Mouse (Mus musculus) inflammation-experienced regulatory T-cells, adult 6 months (primary cell): ENCODE measurements around the gene Myh7. TPM values are rescaled to one million over a fixed set of nuclear protein-coding genes. Genes with fewer than 3 reads are reported as not detected.
"Not testable (repeated sequence)": the region's sequence is repeated elsewhere in the genome, so short reads cannot be mapped to it uniquely, and the experiment has no call there.

ENCODE experiments used
- ATAC-seq: one replicate; pipeline ENCODE4 v1.8.0; 2017
- polyA plus RNA-seq, 3 experiments: library from polyadenylated mRNA; unstranded; fragments of 100-300 nt; shearing (Covaris generic); gene quantifications; one replicate each; pipeline ENCODE4 v1.2.1; 2017

Myh7 gene
- polyA plus RNA-seq, 3 experiments from 2014 or later: not detected

DNA sequence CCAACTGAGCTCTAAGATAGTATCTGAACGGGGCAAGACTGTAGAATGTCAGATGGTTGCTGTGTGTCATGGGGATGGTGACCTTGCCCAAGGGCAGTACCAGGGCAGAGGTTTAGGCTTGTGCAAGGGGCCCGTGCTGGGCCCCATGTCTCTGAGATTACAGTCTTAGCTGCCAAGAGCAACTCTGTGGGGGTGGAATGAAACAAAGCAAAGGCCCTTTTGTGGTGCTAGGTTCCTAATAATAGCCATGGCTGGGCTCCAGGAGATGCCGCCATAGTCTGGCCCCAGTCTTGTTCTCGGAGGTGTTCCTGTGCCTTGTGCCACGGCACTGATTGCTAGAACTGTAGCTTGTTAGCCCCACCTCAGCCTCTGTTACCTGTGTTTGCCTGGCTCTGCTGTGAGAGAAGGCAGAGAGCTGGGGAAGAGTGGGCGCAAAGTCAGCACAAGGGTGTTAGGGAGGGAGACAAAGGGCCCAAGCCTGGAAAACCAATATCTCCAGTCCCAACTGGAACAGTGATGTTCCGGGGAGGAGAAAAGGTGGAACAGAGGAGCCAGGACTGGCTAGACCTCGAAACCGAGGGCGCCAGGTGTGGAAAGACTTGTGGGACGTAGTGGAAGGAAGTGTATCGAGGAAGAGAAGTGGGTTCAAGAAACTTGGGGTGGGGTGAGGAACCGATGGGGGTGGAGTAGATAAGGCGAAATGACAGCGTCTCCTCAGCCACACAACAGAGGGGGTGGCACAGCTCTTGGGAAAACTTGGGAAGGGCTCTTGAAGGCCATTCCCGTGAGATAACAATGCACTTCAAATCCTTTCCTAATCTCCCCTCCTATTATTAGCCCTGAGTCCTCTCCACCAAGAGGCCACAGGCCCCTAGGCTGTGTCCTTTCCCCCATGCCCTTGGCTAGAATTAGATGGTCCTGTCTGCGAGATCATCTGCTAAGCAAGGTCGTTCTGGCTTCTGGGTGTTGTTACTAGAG, 9.7 kb upstream of the Myh7 start:
- ATAC-seq: no peak

- no peak for ATAC-seq
Measured at GRCm38 (mm10) chr14:55002687-55003120, 8.3 kb upstream of the Myh7 start.

DNA sequence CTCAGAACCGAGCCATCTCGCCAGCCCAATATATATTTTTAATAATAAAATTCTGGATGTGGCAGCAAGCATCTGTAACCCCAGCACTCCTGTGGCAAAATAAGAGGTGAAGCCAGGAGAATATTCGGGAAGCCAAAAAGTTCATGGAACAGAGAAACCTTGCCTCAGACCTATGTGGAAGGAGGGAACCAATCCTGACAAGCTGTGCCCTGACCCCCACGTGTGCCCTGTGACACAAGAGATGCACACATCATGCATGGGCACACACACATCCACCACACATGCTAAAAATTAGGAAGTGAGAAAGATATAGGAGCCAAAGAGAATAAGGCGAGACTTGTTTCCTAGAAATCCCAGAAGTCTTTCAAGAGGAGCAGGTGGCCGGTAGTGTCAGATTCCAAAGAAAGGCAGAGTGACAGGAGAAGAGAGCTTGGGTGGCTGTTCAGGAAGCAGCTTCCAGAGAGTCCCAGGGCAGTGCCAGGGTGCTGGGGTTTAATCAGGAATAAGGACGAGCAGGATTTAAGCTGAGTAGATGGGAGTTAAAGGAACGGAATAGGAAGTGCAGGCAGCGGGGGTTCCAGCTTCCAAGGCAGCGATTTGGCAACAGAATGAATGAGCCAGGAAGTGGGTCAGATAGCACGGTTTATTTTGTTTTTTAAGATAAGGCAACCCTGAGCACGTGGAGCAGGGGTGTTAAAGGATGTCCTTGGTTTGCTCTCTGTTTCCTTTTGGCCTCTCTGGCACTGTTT, 7.7 kb upstream of the Myh7 start:
- no peak for ATAC-seq

DNA sequence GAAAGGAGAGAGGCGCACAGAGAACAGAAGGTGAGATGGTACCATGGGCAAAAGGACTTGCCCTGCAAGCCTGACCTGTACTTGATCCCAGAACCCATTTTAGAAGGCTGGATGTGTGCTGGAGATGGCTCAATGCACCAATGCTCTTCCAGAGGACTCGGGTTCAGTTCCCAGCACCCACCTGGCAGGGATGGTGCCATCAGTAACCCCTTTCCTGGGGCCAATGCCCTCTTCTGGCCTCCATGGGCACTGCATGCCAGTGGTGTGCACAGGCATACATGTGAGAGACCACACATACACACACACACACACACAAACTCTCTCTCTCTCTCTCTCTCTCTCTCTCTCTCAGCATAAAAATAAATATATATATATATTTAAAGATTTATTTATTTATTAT, 7.0 kb upstream of the Myh7 start:
- no peak for ATAC-seq

- no peak for ATAC-seq
Measured at GRCm38 (mm10) chr14:55000814-55001213, 6.4 kb upstream of the Myh7 start.

- ATAC-seq: not testable (repeated sequence)
Measured at GRCm38 (mm10) chr14:54999868-55000267, 5.4 kb upstream of the Myh7 start.

DNA sequence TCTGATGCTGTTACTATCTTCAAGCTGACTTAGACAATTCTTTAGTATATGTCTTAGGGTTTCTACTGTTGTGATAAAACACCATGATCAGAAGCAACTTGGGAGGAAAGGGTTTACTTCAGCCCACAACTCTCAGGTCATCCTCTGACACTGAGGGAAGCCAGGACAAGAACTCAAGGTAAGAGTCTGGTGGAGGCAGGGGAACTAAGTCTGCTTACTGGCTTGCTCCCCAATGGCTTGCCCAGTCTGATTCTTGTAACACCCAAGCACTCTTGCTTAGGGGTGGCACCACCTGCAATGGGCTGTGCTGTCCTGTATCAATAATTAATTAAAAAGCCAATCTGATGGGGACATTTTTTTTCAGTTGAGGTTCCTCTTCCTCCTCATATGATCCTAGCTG, 4.3 kb upstream of the Myh7 start:
- no peak for ATAC-seq

DNA sequence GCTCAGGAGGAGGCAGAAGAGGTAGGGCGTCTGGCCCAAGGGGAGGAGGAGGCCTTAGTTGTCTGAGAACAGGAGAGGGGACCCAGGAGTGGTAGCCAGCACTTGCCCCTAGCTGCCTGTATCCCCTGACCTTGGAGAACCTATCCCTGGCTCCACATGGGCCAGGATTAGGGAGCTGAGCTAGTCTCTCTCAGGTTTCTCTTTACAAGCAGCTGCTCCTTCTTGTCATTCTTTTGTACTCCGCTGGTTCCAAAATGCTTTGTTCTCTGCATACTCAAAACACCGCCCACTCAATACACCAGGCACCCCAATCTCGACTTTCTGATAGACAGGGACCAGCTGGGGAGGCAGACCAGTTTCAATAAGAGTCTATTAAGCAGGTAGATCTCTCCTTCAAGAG, 2.9 kb upstream of the Myh7 start:
- no peak for ATAC-seq

GRCm38 (mm10) chr14:54996793-54997192, 2.4 kb upstream of the Myh7 start:
- ATAC-seq: no peak

DNA sequence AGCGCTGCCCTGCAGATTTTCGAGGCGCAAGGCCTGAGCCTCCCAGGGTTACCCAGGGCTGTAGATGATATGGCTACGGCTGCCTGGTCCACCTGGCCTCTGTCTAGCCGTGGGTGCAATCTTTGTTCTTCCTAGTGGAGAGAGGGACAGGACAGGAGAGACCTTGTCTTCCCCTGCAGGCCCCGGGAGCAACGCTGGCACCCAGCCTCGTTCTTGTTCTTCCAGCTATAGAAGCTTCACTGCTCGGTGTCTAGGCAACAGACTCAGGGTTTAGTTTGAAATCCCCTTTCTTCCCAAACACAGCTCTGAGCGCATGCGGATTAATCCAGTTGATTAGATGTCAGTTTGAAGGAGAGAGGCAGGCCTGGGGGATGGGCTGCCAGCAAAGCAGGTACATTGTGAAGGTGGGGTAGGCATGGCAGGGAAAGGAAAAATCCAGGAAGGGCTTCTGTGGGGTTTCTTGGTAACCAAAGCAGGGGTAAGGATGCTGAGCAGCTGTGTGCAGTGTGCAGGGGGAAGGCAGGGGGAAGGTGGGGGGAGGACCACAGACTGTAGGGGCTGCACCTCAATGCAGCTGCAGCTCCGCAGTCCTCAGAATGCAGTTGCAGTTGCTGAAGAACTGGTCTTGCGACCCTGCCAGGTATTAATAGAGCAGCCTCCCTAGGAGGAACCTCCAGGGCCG, 1.2 kb upstream of the Myh7 start:
- no peak for ATAC-seq

- no peak for ATAC-seq
Measured at GRCm38 (mm10) chr14:54994869-54995186, 402 bp upstream of the Myh7 start.

GRCm38 (mm10) chr14:54993636-54994035, 790 bp downstream of the Myh7 start:
- ATAC-seq: no peak

DNA sequence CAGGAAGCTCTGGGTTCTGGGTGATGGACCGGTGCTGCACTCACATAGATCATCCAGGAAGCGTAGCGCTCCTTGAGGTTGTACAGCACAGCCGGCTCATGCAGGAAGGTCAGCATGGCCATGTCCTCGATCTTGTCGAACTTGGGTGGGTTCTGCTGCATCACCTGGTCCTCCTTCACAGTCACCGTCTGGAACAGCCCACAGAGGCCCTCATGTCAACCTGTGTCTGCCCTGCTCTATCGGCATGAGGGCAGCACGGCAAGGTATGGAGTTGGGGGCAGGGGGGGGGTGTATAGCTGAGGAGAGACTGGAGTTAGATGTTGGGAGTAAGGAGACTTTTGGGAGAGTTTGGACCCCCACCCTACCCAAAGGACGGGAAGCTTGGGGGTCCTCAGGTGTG, 2.2 kb downstream of the Myh7 start:
- no peak for ATAC-seq

DNA sequence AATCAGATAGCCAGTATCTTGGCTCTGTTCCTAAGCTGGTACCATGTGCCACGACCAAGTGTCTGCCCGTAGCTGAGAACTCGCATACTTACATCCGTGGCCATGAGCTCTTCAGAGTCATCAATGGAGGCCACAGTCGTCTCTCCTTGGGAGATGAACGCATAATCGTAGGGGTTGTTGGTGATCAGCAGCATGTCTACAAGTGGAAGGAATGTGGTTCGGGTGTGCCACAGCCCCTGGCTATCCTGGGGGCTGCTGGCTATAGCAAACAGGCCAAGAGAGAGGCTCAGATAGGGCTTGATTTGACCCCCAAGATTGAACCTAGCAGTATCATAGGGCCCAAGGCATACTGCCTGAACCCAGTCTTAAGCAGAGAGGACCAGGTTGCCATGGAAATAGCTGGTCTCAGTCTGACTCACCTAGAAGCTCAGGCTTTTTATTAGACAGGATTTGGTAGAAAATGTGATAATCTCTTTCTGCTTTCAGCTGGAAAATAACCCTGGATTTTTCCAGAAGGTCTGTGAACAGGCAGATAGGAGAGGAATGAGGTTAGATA, 4.5 kb downstream of the Myh7 start:
- no peak for ATAC-seq

DNA sequence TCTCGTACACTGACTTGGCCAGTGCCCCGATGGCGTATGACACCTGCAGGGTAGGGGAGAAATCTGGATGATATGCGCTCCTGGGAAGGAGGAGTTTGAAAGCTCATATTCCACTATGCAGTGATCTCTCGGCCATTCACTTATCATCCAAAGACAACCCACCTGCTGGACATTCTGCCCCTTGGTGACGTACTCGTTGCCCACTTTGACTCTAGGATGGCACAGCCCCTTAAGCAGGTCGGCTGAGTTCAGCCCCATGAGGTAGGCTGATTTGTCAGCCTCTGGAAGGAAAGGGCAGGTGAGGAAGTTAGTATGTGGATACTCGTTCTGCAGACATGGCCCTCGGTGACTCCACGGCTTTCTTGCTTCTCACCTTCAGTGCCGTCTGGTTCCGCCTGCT, 5.5 kb downstream of the Myh7 start:
- ATAC-seq: no peak

- ATAC-seq: not testable (repeated sequence)
Measured at GRCm38 (mm10) chr14:54988350-54988874, 6.0 kb downstream of the Myh7 start.

GRCm38 (mm10) chr14:54981934-54982333, 12.5 kb downstream of the Myh7 start:
- no peak for ATAC-seq

DNA sequence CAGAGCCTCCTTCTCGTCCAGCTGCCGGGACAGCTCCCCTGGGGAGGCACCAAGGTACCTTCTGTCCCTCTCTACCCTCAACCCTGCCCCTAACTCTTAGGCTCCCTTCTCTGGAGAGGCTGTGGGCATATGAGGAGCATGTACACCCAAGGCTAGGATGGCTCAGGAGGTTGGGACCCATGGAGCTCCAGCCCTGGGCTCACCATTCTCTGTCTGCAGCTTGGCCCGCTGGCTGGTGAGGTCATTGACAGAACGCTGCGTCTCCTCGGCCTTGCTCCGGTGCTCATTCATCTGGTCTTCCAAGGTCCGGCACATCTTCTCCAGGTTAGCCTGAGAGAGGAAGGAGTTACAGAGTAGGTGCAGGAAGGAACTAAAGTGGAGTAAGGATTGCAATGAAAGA, 15.8 kb downstream of the Myh7 start:
- ATAC-seq: no peak

GRCm38 (mm10) chr14:54976633-54977032, 17.8 kb downstream of the Myh7 start, which contains the start of gene Gm17428:
Gene Gm17428, plus strand, starts transcription at chr14:54976933.
- ATAC-seq: no peak

DNA sequence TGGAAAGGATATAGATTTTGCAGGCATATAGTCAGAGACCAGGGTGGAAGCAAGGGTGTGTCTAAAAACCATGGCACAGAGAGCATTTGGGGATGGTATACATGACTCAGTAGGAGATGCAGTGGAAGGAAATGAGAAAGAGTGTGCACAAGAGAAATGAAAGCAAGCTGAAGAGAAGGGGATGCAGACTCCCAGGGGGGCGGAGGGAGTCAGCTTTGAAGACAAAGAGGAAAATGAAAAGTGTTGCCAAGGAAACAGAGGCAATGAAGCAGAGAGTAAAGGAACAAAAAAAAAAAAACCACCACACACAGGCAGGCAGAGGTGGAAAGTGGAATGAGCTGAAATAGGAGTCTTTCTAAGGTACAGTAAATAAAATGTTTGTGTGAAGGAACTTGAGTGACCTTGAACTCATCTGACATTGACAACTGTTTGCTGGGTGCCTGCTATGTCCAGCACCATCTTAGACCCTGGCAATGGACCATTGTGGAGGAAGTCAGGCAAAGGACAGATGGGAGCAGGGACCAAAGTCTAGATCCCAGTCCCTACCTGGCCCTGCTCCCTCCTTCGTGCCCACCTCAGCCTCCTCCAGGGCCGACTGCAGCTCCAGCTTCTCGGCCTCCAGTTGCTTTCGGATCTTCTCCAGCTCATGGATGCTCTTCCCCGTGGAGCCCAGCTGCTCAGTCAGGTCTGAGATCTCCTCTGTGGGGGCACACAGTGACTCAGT, 20.2 kb downstream of the Myh7 start:
- ATAC-seq: no peak

DNA sequence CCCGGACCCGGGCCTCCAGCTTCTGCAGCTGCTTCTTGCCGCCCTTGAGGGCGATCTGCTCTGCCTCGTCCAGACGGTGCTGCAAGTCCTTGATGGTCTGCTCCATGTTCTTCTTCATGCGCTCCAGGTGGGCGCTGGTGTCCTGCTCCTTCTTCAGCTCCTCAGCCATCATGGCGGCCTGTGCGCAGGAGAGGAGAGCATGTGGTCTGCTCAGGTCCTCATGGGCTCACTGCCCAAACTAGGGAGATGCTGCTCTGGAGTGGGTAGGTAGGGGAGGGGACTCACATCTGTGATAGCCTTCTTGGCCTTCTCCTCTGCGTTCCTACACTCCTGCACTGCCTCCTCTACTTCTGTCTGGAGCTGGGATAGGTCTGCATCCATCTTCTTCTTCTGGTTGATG, 21.6 kb downstream of the Myh7 start:
- not testable (repeated sequence) for ATAC-seq

GRCm38 (mm10) chr14:54968344-54968743, 26.1 kb downstream of the Myh7 start:
- no peak for ATAC-seq
